Mouse (Mus musculus) cortical plate, adult 2 months (tissue): Measurements from ENCODE around the gene Kcna1.

Source experiments
- CTCF ChIP-seq: fragments of 200-500 bp; IDR thresholded peaks from 2 replicates; pipeline ENCODE4 v1.5.1; 2011; ENCODE audit warnings: mild to moderate bottlenecking, control low read depth, low read length; ENCODE audit not compliant: insufficient read depth; ENCODE audit errors: extremely low read depth
- POLR2A ChIP-seq: fragments of 200-500 bp; IDR thresholded peaks from 2 replicates; pipeline ENCODE4 v1.6.1; 2011; ENCODE audit warnings: mild to moderate bottlenecking, low read length, control low read depth; ENCODE audit not compliant: insufficient read depth; ENCODE audit errors: extremely low read depth

GRCm38 (mm10) chr6:126678961-126679360, 32.8 kb upstream of the Kcna1 start:
- TF ChIP-seq CTCF: peak; percentile 44; the same call in 1 of the 2 replicates
- no peak for TF ChIP-seq POLR2A
